Mouse (Mus musculus) testis, adult 10 weeks (tissue): Measurements from ENCODE around the gene Trim75. TPM values are rescaled to one million over a fixed set of nuclear protein-coding genes. Genes with fewer than 3 reads are reported as not detected.

Experiments
- polyA plus RNA-seq: library from polyadenylated mRNA; stranded (reverse); fragments of 350-450 nt; fragmentation: Illumina TruSeq; extraction: RNeasy Lipid Tissue Mini Kit (QIAGEN cat#74804); gene quantifications from one replicate; pipeline ENCODE4 v1.2.3, GENCODE M21; 2014; ENCODE audit warnings: low read depth, low replicate concordance

The Trim75 gene
- not detected for polyA plus RNA-seq

DNA sequence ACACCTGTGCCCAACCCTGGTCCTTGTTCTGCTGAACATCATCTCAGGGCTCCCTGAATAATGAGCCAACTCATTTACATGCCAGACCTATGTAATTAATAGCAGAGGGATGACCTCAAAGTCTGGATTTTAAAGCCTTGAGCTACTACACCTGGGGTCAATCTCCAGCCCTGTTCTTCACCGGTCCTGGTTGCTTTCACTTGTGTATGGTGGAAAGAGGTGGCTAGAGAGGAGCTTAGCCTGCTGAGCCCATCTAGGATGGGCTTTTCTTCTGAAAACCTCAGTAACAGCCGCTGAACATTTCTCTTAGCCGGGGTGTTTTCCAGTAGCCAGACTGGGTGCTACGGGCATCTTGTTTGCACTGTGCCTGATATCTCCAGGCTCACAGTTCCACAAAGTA lies at the start of gene Trim75:
Trim75 (minus strand) TSS at position 101 of the 400 bp plus-strand sequence.

DNA sequence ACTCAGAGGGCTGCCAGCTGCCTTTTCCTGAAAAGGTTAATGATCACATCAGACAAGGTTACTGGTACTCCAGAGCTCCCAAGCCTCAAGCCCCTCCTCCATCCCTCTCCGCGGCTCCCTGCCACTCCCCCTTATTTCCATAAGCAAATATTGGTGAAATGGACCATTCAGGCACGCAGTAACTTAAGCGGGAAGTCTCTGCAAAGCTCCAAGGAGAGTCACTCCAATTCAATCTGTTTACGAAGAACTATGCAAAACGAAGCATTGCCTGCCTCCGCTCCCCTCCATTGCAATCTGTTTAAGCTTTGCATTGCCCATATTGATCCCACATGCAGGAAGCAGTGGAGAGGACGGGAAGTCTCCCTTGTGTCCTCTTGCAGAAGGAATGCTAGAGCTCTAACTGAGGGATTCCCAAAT lies 49.5 kb upstream of the Trim75 start, which contains the start of gene Apela:
Apela (minus strand) TSS at position 220 of the 417 bp plus-strand sequence.

DNA sequence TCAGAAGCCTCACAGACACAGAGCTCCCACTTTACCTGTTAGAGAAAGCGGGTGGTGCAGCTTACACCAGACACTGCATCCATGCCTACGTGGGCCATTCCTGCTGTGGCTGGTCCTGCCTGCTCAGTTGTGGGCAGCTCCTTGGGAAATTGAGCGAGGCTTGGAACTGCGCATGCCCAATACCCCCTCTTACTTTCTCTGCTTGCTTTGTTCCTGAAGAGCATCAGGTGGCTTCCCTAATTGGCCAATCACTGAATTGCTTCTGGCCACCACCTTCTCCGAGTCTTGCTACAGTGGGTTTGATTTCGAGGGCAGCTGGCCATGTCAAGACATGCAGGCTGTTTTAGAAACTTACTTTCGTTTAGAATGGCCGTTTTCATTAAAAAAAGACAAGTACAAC lies 30.8 kb upstream of the Trim75 start, which contains the start of the genes Trim61 and Trim60:
Trim61 (minus strand) TSS at position 101 of the 400 bp plus-strand sequence.
Trim60 (minus strand) TSS at position 162 of the 400 bp plus-strand sequence.

DNA sequence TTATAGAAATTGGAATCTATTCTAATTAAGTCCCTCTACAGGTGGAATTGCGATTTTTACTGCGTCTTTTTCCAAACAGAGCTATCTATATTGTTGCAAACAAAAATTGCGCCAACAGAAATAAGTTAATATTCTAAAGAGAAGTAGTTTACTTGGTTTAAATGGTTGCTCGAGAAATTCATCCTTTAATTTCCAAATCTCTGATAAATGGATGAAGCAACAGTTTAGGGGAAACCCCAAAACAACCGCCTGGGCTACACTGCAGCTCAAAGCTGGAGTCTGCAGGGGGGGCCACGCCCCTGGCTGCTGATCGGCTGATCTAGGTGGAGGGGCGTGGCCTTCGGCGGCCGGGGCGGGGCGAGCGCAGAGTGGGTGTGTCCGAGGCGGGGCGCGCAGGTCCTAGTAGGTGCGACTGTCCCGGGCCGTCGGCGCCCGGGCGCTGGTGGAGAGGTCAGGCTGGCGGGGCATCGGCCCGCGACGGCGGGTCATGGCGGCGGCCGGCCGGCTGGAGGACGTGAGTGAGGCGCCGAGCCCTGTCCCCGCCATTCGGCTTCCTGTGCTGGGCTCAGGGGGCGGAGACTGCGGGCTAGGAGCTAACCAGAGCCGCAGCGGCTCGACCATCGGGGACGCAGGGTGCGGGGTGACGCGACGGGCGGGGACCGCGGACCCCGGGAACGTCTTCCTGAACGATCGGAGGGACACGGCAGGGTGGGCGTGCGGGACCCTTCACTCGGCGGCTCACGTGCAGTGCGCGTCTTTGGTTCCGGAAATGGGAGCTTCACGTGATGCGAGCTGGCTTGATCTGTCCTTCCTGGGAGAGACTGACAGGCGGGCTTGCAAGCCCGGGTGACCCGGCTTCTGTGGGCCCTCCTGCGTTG lies 40.6 kb downstream of the Trim75 start, which contains the start of gene Tmem192:
Tmem192 (plus strand) TSS at position 366 of the 878 bp plus-strand sequence.

Other genes with a start within 250 kb of the Trim75 start
- gene Klhl2, start 137.8 kb downstream of the Trim75 start, polyA plus RNA-seq = 3.2 TPM
- gene Tmem192, start 40.6 kb downstream of the Trim75 start, polyA plus RNA-seq = 9.9 TPM
- 0.10 TPM for gene Trim61, start 30.7 kb upstream of the Trim75 start, polyA plus RNA-seq
- gene Trim60, start 30.8 kb upstream of the Trim75 start, polyA plus RNA-seq = not detected
- not detected for gene Apela, start 49.5 kb upstream of the Trim75 start, polyA plus RNA-seq
- gene Gm10663, start 87.2 kb upstream of the Trim75 start, polyA plus RNA-seq = not detected
- not detected for gene BC030870, start 141.7 kb upstream of the Trim75 start, polyA plus RNA-seq